Mouse (Mus musculus) embryonic facial prominence, embryonic 10.5 days (tissue): ENCODE measurements at regions not wholly inside any gene's neighbourhood (a gene's known extent, or its start where the extent isn't known, plus 50 kb on each side); places are given as distances from the start of the nearest gene placed in this dataset.

Experiments
- DNase-seq: peaks from one replicate; pipeline ENCODE4 v3.0.0-alpha.2; 2017; ENCODE audit warnings: low spot score
- H3K27ac ChIP-seq: fragments of 300-500 bp; sonication (generic); replicated peaks from 2 replicates; pipeline ENCODE4 v1.5.1; 2016; ENCODE audit warnings: mild to moderate bottlenecking
- H3K27me3 ChIP-seq: fragments of 300-500 bp; sonication (generic); replicated peaks from 2 replicates; pipeline ENCODE4 v1.6.1; 2016; ENCODE audit warnings: low read depth, mild to moderate bottlenecking; ENCODE audit not compliant: poor library complexity, severe bottlenecking
- H3K36me3 ChIP-seq: fragments of 300-500 bp; sonication (generic); replicated peaks from 2 replicates; pipeline ENCODE4 v1.6.1; 2016; ENCODE audit warnings: mild to moderate bottlenecking, moderate library complexity
- H3K4me1 ChIP-seq: fragments of 300-500 bp; sonication (generic); 2 replicates; pipeline ENCODE4 v1.6.1; 2016
- H3K4me3 ChIP-seq: fragments of 300-500 bp; sonication (generic); 2 replicates; pipeline ENCODE4 v1.5.1; 2016; ENCODE audit warnings: mild to moderate bottlenecking, moderate library complexity
- H3K9me3 ChIP-seq: fragments of 300-500 bp; sonication (generic); 2 replicates; pipeline ENCODE4 v1.6.1; 2016; ENCODE audit warnings: mild to moderate bottlenecking
- WGBS: fragments of 180-500 bp; shearing (Covaris S2); methylation state at CpG from one replicate; pipeline ENCODE4 v1.1.7; 2016; 5-methylcytosine and 5-hydroxymethylcytosine counted together

GRCm38 (mm10) chr3:34314798-34315197 lies 233.7 kb upstream of the Dnajc19 start:
- no peak for DNase-seq
- H3K27ac ChIP-seq, result no peak overlapping the region
- peaks cover 9% of the 10 kb centered on the region for H3K4me1 ChIP-seq
- H3K9me3 ChIP-seq, result no peaks in the 10 kb centered on the region
- 0 out of 2 replicates have a peak, but pooled peaks cover 4% of the 10 kb centered on the region for H3K27me3 ChIP-seq
- H3K4me3 ChIP-seq, result no peak overlapping the region
- WGBS, result 77% methylated on average over 8 of the region's 8 CpGs
- H3K36me3 ChIP-seq, result no peaks in the 10 kb centered on the region

GRCm38 (mm10) chr3:34314393-34314792 lies 233.3 kb upstream of the Dnajc19 start:
- Histone ChIP-seq H3K9me3 (no peaks in the 10 kb centered on the region), H3K27me3 (0 out of 2 replicates have a peak, but pooled peaks cover 4% of the 10 kb centered on the region), H3K27ac (no peak overlapping the region), H3K36me3 (no peaks in the 10 kb centered on the region), H3K4me3 (no peak overlapping the region), H3K4me1 (peaks cover 9% of the 10 kb centered on the region)
- DNase-seq, result no peak
- WGBS, result 54% methylated on average over 11 of the region's 11 CpGs

DNA sequence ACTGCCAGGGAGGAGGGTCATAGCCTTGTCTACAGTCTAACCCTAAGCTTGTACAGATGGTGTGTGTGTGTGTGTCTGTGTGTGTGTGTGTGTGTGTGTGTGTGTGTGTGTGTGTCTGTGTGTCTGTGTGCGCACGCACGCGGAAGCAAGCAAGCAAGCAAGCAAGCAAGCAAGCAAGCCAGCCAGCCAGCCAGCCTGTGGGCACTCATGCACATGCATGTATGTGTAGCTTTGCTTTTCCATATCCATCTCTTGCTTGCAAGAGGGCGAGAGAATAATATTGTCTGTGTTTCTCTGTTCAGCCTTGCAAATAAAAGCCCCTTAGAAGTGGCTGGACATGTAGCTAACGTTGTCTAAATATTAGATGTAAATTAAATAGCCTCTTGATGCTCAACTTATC lies 230.8 kb upstream of the Dnajc19 start:
- Histone ChIP-seq H3K4me3 (no peak overlapping the region), H3K36me3 (no peaks in the 10 kb centered on the region), H3K9me3 (no peaks in the 10 kb centered on the region), H3K27ac (no peak overlapping the region), H3K27me3 (0 out of 2 replicates have a peak, but pooled peaks cover 4% of the 10 kb centered on the region), H3K4me1 (peaks cover 9% of the 10 kb centered on the region)
- WGBS, result 92% methylated on average over 6 of the region's 6 CpGs
- DNase-seq, result no peak

- no peak for DNase-seq
- no peaks in the 10 kb centered on the region for H3K36me3 ChIP-seq
- H3K4me1 ChIP-seq, result no peaks in the 10 kb centered on the region
- no peak overlapping the region for H3K27ac ChIP-seq
- no peaks in the 10 kb centered on the region for H3K9me3 ChIP-seq
- WGBS, result 93% methylated on average over 2 of the region's 2 CpGs
- no peak overlapping the region for H3K4me3 ChIP-seq
- no peaks in the 10 kb centered on the region for H3K27me3 ChIP-seq
Observed at GRCm38 (mm10) chr3:34299637-34300036, 218.5 kb upstream of the Dnajc19 start.

GRCm38 (mm10) chr3:34287836-34288235 lies 206.7 kb upstream of the Dnajc19 start:
- DNase-seq, result no peak
- 78% methylated on average over 5 of the region's 5 CpGs for WGBS
- Histone ChIP-seq H3K4me3 (no peak overlapping the region), H3K9me3 (no peaks in the 10 kb centered on the region), H3K27ac (no peak overlapping the region), H3K4me1 (no peaks in the 10 kb centered on the region), H3K36me3 (no peaks in the 10 kb centered on the region), H3K27me3 (no peaks in the 10 kb centered on the region)

- Histone ChIP-seq H3K27me3 (no peaks in the 10 kb centered on the region), H3K27ac (no peak overlapping the region), H3K4me1 (no peaks in the 10 kb centered on the region), H3K9me3 (no peaks in the 10 kb centered on the region), H3K36me3 (no peaks in the 10 kb centered on the region), H3K4me3 (no peak overlapping the region)
- 93% methylated on average over 10 of the region's 10 CpGs for WGBS
- DNase-seq, result no peak
Observed at GRCm38 (mm10) chr3:34270154-34270553, 189.0 kb upstream of the Dnajc19 start.

- no peak overlapping the region for H3K4me3 ChIP-seq
- no peaks in the 10 kb centered on the region for H3K4me1 ChIP-seq
- no peak overlapping the region for H3K27ac ChIP-seq
- H3K9me3 ChIP-seq, result no peaks in the 10 kb centered on the region
- no peaks in the 10 kb centered on the region for H3K36me3 ChIP-seq
- DNase-seq, result no peak
- no peaks in the 10 kb centered on the region for H3K27me3 ChIP-seq
- 86% methylated on average over 12 of the region's 12 CpGs for WGBS
Observed at GRCm38 (mm10) chr3:34266462-34266861, 185.3 kb upstream of the Dnajc19 start.

- WGBS, result 75% methylated on average over 6 of the region's 6 CpGs
- no peak overlapping the region for H3K4me3 ChIP-seq
- H3K9me3 ChIP-seq, result no peaks in the 10 kb centered on the region
- H3K4me1 ChIP-seq, result no peaks in the 10 kb centered on the region
- no peaks in the 10 kb centered on the region for H3K27me3 ChIP-seq
- no peak overlapping the region for H3K27ac ChIP-seq
- no peaks in the 10 kb centered on the region for H3K36me3 ChIP-seq
- no peak for DNase-seq
Observed at GRCm38 (mm10) chr3:34264811-34265210, 183.7 kb upstream of the Dnajc19 start.

GRCm38 (mm10) chr3:34252730-34253337 lies 171.7 kb upstream of the Dnajc19 start:
- Histone ChIP-seq H3K9me3 (no peaks in the 10 kb centered on the region), H3K4me1 (0 out of 2 replicates have a peak, but pooled peaks cover 2% of the 10 kb centered on the region), H3K36me3 (no peaks in the 10 kb centered on the region), H3K27ac (no peak overlapping the region), H3K27me3 (no peaks in the 10 kb centered on the region), H3K4me3 (no peak overlapping the region)
- DNase-seq, result peak; percentile 29
- 54% methylated on average over 12 of the region's 12 CpGs for WGBS

GRCm38 (mm10) chr3:34242126-34242525 lies 161.0 kb upstream of the Dnajc19 start:
- Histone ChIP-seq H3K36me3 (no peaks in the 10 kb centered on the region), H3K27me3 (no peaks in the 10 kb centered on the region), H3K4me3 (no peak overlapping the region), H3K4me1 (no peaks in the 10 kb centered on the region), H3K27ac (no peak overlapping the region), H3K9me3 (no peaks in the 10 kb centered on the region)
- no peak for DNase-seq
- 90% methylated on average over 3 of the region's 3 CpGs for WGBS

DNA sequence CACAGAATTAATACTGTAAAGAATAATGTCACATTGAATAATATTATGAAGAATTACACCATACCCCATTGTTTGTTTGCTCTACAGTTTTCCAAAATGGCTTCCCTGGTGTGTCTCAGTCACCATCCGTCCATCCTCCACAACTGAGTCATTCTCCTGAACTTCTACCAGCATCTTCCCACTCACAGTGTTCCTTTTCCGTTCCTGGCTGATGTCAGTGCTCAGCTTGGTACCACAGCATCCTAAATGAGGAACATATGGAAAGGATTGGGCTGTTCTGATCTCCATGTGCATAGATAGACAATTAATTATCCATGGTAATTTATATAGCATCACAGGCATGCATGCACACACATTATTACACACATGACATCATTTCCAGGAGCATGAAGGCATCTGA lies 158.9 kb upstream of the Dnajc19 start:
- no peaks in the 10 kb centered on the region for H3K36me3 ChIP-seq
- 71% methylated on average over 2 of the region's 2 CpGs for WGBS
- no peak overlapping the region for H3K4me3 ChIP-seq
- H3K9me3 ChIP-seq, result no peaks in the 10 kb centered on the region
- no peak overlapping the region for H3K27ac ChIP-seq
- H3K27me3 ChIP-seq, result no peaks in the 10 kb centered on the region
- no peaks in the 10 kb centered on the region for H3K4me1 ChIP-seq
- no peak for DNase-seq

DNA sequence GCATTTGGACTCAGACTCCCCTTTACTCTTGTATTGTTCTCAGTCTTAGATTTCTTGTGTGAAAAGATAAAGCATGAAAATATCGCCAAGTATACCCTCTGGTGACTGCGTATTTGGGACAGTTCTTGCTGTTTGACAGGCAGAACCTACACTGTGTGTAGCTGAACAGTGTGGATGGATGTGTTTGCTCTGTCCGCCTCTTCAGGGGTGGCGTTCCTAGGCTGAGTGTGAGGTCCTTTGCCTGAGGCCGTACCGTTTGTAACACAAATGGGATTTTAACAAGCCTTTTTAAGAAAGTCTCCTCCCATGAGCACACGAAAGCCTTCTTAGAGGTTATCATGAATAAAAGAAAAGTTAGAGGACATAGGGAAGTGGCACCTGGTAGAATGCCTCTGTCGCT lies 153.3 kb upstream of the Dnajc19 start:
- 58% methylated on average over 8 of the region's 8 CpGs for WGBS
- H3K9me3 ChIP-seq, result no peaks in the 10 kb centered on the region
- no peak overlapping the region for H3K27ac ChIP-seq

GRCm38 (mm10) chr3:34232329-34233250 lies 151.5 kb upstream of the Dnajc19 start:
- no peak for DNase-seq
- 0 out of 2 replicates have a peak, but pooled peaks cover 3% of the 10 kb centered on the region for H3K4me1 ChIP-seq
- 77% methylated on average over 7 of the region's 7 CpGs for WGBS
- no peaks in the 10 kb centered on the region for H3K36me3 ChIP-seq
- no peaks in the 10 kb centered on the region for H3K27me3 ChIP-seq
- no peak overlapping the region for H3K27ac ChIP-seq
- H3K4me3 ChIP-seq, result no peak overlapping the region
- H3K9me3 ChIP-seq, result no peaks in the 10 kb centered on the region

More for the DNA sequence above, 153.3 kb upstream of the Dnajc19 start:
- Histone ChIP-seq H3K4me1 (0 out of 2 replicates have a peak, but pooled peaks cover 3% of the 10 kb centered on the region), H3K36me3 (no peaks in the 10 kb centered on the region), H3K27me3 (no peaks in the 10 kb centered on the region), H3K4me3 (no peak overlapping the region)
- DNase-seq, result no peak
